Mouse (Mus musculus) right cerebral cortex, postnatal 25 days (tissue): ENCODE results near the gene Slc25a38.

Experiments
- DNase-seq: peaks from one replicate; pipeline ENCODE4 v3.0.0; 2022

Gene Slc25a38

GRCm38 (mm10) chr9:120110211-120111018, at the start of gene Slc25a38:
TSS of gene Slc25a38 (plus strand) at chr9:120110374.
- peak; percentile 94 for DNase-seq

- no peak for DNase-seq
Measured at GRCm38 (mm10) chr9:120064317-120064716, 45.9 kb upstream of the Slc25a38 start.

- no peak for DNase-seq
Measured at GRCm38 (mm10) chr9:120067609-120068008, 42.6 kb upstream of the Slc25a38 start.

GRCm38 (mm10) chr9:120068047-120068446, 42.1 kb upstream of the Slc25a38 start:
- no peak for DNase-seq

DNA sequence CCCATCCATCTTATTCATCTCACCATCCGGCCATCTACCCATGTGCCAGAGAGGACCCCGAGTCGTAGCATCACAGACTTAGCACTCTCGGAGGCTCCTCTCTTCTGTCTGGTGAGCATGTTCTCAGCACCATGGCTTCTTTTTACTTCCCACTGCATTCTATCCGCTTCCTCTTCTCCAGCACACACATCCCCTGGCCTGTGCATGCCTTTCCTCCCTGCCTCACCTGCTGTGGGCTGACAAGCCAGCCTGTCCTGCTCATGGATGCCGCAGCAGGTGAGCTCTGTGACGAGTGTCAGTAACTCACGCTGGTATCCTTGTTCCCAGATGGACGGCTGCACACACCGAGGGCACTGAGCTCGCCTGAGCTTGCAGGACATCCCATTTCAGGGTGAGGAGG, 40.4 kb upstream of the Slc25a38 start, which contains the start of gene Cx3cr1:
Cx3cr1 (minus strand) TSS at position 101 of the 400 bp plus-strand sequence.
- DNase-seq = no peak

GRCm38 (mm10) chr9:120071251-120071650, 38.9 kb upstream of the Slc25a38 start:
- no peak for DNase-seq

DNA sequence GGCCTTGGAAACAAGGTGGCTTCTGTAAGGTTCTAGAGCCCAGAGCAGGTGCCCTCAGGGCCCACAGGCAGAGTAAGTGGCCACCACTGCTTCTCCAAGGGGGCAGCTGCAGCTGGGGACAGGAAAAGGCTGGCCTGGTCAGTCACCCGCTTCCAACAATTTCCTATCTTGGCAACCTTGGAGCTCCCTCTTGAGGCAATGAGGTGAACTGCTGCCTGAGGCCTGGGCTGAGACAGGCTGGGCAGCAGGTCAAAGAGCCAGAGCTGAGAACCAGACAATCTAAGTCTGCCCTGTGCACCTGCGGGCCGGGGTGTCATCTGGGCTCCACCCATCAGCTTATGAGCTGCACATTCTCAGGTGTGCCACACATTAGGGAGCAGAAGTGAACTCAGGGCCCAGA, 37.0 kb upstream of the Slc25a38 start:
- peak; percentile 71 for DNase-seq

GRCm38 (mm10) chr9:120074516-120074915, 35.7 kb upstream of the Slc25a38 start:
- DNase-seq = no peak

- no peak for DNase-seq
Measured at GRCm38 (mm10) chr9:120078241-120078640, 31.9 kb upstream of the Slc25a38 start.

DNA sequence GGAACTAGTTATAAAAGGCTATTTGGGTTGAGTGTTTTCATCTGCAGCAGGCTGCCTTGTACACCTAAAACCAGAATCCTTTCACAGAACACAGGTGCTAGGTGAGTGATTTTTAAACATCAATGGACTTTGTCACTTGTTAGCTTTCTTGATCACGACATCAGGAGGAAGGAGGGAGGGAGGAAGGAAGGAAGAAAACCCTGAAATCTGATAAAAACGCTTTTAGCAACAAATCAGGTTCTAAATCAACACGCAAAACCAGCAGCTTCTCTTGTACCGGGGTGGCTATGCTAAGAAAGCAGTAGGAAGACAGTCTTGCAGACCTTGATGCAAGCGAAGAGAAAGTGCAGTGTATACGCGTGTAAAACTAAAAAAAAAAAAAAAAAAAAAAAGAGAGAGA, 30.3 kb upstream of the Slc25a38 start:
- DNase-seq = no peak

GRCm38 (mm10) chr9:120080546-120081108, 29.5 kb upstream of the Slc25a38 start:
- DNase-seq = peak; percentile 49

DNA sequence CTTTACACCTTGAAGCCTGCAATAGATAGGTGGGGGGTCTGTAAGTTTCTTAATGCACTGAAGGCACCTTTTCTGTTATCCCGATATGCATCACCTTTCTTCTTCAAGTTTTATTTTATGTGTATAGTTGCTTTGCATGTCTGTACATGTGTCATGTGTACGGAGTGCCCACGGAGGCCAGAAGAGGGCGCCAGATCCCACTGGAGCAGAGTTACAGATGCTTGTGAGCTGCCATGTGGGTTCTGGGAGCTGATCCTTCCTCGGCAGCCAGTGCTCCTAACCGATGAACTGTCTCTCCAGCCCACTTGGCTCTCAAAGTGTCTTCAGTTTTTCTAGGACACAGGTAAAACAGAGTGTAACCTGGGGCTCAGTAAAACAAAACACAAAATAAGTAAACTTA, 28.9 kb upstream of the Slc25a38 start:
- no peak for DNase-seq

DNA sequence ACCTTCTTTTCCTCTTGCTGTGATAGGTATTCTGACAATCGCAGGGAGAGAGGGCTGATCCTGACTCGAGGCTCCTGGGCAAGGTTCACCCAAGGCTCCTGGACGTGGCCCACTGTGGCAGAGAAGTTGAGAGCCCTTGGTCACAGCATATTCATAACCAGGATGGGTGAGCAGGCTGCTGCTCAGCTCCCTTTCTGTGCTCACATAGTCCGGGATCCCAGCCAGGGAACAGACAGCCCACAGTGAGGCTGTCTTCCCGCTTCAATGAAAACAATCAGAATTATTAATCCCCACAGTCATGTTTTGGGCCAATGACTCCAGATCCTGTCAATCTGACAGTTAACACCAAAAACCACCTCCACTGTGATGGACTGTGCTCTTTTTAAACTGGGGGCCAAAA, 28.2 kb upstream of the Slc25a38 start:
- DNase-seq = peak; percentile 33

- no peak for DNase-seq
Measured at GRCm38 (mm10) chr9:120082691-120083090, 27.5 kb upstream of the Slc25a38 start.

GRCm38 (mm10) chr9:120083158-120083894, 26.8 kb upstream of the Slc25a38 start:
- no peak for DNase-seq

- DNase-seq = no peak
Measured at GRCm38 (mm10) chr9:120084406-120084805, 25.8 kb upstream of the Slc25a38 start.

- no peak for DNase-seq
Measured at GRCm38 (mm10) chr9:120089125-120089524, 21.0 kb upstream of the Slc25a38 start.

- no peak for DNase-seq
Measured at GRCm38 (mm10) chr9:120091086-120091485, 19.1 kb upstream of the Slc25a38 start.

DNA sequence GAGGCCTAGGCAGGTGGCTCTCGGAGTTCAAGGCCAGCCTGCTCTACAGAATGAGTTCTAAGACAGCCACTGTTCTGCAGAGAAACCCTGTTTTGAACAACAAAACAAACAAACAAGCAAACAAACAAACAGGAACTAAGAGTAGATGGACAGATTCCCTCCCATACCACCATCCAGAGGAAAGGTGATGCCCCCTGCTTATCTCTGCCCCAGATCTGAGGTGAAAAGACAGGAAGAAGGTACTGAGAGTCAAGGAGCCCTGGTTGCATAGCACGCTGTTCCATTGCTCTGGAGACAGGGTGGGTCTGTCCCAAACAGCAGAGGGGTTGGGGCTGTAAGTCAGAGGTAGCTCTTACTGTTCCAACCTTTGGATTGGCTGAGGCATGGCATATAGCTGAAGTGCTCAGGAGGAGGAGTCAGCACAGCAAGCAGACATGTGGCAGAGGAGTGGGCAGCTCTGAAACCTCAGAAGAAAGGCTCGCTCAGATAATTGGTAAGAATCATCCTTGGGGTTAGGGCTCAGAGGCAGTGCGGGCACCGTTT, 18.4 kb upstream of the Slc25a38 start, which contains the start of gene Ccr8:
Ccr8 (plus strand) TSS at position 419 of the 543 bp plus-strand sequence.
- DNase-seq = no peak

- no peak for DNase-seq
Measured at GRCm38 (mm10) chr9:120093701-120094100, 16.5 kb upstream of the Slc25a38 start.

DNA sequence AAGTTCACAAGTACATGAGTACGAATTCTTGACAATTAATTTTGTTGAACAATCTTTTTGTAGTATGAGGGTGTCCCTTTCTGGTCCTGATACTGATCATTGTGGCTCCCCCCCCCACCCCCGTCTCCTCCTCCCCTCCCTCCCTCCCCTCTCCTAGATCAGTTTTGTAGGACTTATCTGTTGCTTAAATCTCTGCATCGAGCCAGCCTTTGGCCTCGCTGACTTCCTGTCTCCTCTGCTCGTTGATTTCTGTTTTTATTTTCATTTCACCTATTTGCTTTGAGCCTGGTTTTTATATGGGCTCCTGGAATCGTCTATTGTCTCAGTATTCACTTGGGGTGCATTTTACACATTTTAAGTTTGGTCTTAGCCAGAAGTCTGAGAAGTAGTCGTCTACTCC, 14.3 kb upstream of the Slc25a38 start:
- no peak for DNase-seq

- DNase-seq = peak; percentile 57
Measured at GRCm38 (mm10) chr9:120098682-120099081, 11.5 kb upstream of the Slc25a38 start.

DNA sequence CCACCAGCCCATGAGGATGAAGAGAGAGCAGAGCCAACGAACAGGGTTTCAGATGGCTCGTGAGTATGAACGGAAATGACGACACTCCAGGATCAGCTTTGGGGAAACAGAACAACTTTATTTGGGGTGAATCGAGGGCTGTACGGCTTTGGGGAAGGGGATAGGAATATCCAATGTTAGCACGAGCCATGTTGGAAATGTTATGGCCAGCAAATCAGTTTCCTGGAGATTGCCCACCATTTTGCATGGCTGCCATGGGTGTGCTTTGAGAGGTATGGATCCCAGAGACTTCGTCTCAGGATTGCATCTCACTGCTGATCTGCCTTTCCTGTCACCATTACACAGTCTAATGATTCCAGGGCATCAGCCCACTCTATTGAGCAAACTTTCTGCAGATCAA, 10.9 kb upstream of the Slc25a38 start:
- no peak for DNase-seq
